Mouse (Mus musculus): Measurements from ENCODE around the gene Chid1. TPM values are rescaled to one million over a fixed set of nuclear protein-coding genes. Genes with fewer than 3 reads are reported as not detected.

The Chid1 gene
- total RNA-seq, 2 experiments from 2014 or later = 7.5 TPM

DNA sequence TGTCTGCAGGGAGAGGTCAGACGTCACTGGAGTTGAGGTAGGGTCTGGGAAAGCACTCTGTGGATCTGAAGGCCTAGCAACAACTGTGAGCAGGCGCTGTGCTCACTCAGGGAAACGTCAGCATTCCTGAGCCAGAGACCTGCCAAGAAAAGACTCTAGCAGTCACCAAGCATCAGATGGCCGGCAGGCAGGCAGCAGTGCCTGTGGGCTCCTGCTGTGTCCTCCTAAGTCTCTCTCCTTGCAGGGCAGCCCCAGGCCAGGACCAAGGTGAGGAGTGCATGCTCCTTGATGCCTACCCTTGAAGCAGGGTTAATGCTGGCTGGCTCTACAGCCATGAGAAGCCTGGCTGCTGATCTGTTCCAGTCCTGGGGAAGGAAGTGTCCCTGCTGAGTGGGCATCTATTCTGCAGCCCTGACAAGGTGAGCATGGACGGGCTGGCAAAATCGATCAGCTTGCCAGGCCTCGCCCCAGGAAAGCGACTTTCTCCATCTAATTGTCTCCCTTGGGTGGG, 28.9 kb downstream of the Chid1 start:
- no peak for ATAC-seq (replicated peaks; ENCODE audit: low FRiP score, poor library complexity, severe bottlenecking)

DNA sequence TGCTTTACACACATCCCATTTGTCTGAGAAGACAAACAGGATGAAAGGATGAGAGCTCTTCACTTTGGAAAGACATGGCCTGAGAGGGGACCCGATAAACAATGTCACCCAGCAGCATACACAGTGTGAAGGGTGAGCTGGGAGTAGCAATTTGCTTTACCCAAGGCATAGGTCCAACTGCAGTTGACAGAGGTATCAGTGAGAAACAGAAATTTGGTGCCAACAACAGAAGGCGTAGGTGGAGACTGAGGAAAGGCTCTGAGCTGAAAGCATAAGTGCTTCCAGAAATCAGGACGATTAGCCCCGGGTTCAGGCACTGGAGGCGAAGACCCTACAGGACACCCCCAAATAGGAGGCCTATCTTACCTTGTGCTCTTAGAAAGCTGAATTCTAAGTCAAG, 29.5 kb downstream of the Chid1 start:
- no peak for ATAC-seq (replicated peaks; ENCODE audit: low FRiP score, poor library complexity, severe bottlenecking)

- ATAC-seq (replicated peaks; ENCODE audit: low FRiP score, poor library complexity, severe bottlenecking) = peak; percentile 10; the same call in 1 of the 2 replicates
Measured at GRCm38 (mm10) chr7:141508160-141508559, 31.5 kb downstream of the Chid1 start.

- peak; percentile 39 for ATAC-seq (replicated peaks; ENCODE audit: low FRiP score, poor library complexity, severe bottlenecking)
Measured at GRCm38 (mm10) chr7:141506278-141506677, 33.4 kb downstream of the Chid1 start.

GRCm38 (mm10) chr7:141502556-141502905, 37.1 kb downstream of the Chid1 start:
- ATAC-seq (replicated peaks; ENCODE audit: low FRiP score, poor library complexity, severe bottlenecking) = no peak; the same call in 1 of the 2 replicates

DNA sequence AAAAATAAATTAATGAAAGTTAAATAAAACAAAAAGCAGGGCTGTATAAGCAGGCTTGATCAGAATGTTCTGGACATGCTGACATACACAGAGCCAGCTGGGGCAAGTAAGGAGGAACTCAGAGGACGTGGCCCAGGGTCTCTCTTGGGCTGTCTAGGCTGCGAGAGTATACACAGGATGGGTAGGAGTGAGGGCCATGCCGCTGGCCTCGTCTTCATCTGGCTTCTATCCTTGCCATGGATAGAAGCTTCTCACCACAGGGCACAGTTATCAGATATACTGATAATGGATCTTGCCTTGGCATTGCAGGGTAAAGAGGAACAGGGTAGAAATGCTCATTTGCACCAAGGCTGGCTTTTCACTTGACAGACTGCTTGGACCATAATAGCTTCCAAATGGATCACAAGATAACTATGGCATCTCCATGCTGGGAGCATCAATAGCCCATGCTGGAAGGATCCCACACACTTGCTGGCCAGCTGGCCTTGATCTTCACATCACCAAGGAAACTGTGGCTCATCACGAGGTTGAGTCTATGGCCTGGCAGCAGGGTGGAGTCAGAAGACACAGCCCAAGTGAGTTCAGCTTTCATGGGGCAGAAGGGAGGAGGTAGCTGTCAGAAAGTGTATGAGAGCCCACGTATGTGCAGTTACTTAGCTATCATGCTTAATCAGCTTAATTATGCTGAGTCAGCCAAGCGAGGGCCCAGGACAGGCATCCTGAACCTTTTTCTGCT, 37.7 kb downstream of the Chid1 start:
- ATAC-seq (replicated peaks; ENCODE audit: low FRiP score, poor library complexity, severe bottlenecking) = peak; percentile 55

DNA sequence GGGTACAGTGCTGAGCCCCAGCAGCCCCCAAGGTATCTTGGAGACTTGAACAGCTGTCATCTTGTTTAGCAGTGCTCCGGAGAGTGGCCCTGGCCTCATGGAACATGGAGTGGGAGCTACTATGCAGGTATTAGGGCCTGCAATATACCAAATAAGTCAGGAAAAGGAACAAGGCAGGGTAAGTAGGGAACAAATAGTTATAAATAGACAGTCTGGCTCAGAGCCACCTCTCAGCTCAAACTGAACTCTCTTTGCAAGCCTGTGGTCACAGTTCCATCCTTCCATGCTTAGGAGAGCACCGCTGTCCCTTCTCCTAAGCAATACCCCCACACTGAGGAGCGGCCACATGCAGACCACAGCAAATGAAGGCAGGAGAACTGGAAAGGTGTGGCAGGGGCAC, 42.1 kb downstream of the Chid1 start:
- ATAC-seq (replicated peaks; ENCODE audit: low FRiP score, poor library complexity, severe bottlenecking) = no peak

- no peak for ATAC-seq (replicated peaks; ENCODE audit: low FRiP score, poor library complexity, severe bottlenecking)
Measured at GRCm38 (mm10) chr7:141495940-141496339, 43.7 kb downstream of the Chid1 start.

DNA sequence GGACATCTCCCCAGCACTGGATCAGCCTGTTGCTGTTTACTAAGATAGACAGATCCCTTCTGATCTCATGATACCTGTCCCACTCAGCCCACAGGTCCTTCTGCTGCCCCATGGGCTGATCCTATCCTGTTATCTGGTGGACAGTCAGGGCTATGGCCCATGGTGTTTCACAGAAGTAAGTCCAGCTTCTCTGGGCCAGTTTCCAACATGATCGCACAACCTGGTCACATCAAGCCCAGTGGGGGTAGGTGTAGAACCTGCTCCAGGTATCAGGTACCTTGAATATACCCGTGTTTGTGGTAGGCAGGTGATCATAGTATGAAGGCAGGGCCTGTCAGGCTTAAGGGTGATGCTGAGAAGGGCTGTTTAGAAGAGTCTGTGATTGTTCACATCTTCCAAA, 44.3 kb downstream of the Chid1 start:
- no peak for ATAC-seq (replicated peaks; ENCODE audit: low FRiP score, poor library complexity, severe bottlenecking)

- no peak for ATAC-seq (replicated peaks; ENCODE audit: low FRiP score, poor library complexity, severe bottlenecking)
Measured at GRCm38 (mm10) chr7:141493729-141494128, 45.9 kb downstream of the Chid1 start.

- ATAC-seq (replicated peaks; ENCODE audit: low FRiP score, poor library complexity, severe bottlenecking) = no peak
Measured at GRCm38 (mm10) chr7:141492738-141493137, 46.9 kb downstream of the Chid1 start.

DNA sequence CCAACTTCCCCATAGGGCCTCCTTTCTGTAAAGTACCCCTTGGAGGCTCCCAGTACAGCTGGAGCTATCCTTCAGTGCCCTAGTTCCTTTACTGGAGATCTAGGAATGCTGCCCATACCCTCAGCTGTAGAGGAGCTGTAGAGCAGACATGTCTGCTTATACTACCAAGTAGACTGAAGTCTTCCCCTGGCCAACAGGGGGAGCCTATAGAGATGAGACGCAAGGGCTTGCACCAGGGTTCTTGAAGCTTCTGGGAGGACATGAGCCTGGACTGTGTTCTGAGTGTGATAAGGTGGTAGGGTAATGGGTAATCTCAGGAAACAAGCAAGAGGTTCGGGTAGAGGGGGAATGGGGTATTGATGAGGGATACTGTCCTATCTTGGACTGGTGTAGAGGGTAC, 48.5 kb downstream of the Chid1 start:
- ATAC-seq (replicated peaks; ENCODE audit: low FRiP score, poor library complexity, severe bottlenecking) = peak; percentile 78

- no peak for ATAC-seq (replicated peaks; ENCODE audit: low FRiP score, poor library complexity, severe bottlenecking)
Measured at GRCm38 (mm10) chr7:141487141-141487540, 52.5 kb downstream of the Chid1 start.

DNA sequence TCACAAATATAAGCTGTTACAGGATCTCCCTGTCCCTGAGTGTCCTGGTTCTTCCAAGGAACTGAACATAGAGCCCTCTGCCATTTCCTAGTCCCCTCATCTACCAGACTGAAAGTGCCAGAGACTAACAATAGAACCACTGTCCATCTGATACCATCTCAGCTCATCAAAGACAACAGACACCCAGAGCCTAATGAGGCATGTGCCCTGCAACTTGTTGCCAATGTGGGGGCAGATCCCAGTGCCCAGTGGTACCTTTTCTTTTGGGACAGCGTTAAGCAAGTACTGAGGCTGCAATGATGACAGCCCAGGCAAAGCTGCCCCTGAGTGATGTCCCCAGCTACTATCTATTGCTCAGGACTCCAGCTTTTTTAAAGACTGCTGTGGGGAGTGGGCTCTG, 53.4 kb downstream of the Chid1 start:
- ATAC-seq (replicated peaks; ENCODE audit: low FRiP score, poor library complexity, severe bottlenecking) = no peak

GRCm38 (mm10) chr7:141485606-141486005, 54.1 kb downstream of the Chid1 start:
- ATAC-seq (replicated peaks; ENCODE audit: low FRiP score, poor library complexity, severe bottlenecking) = no peak

DNA sequence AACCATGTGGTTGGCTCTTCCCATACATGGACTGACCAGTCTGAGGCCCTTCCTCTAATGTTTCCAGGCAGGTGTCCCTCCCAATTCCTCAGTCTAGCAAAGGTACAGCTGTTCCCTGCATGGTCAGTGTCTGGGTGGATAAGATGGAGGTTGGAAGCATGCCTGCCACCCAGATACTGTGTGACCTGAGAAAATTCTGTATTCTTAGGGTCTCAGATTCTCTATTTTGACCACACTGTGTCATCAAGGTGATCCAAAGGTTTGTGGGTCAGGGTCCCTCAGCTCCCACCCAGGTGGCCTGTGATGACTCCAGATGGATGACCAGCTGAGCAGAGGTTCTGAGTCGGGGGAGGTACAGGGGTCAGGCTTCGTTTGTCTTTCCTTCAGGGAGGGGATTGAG, 54.5 kb downstream of the Chid1 start:
- no peak for ATAC-seq (replicated peaks; ENCODE audit: low FRiP score, poor library complexity, severe bottlenecking)

- ATAC-seq (replicated peaks; ENCODE audit: low FRiP score, poor library complexity, severe bottlenecking) = no peak
Measured at GRCm38 (mm10) chr7:141484186-141485120, 55.2 kb downstream of the Chid1 start.

DNA sequence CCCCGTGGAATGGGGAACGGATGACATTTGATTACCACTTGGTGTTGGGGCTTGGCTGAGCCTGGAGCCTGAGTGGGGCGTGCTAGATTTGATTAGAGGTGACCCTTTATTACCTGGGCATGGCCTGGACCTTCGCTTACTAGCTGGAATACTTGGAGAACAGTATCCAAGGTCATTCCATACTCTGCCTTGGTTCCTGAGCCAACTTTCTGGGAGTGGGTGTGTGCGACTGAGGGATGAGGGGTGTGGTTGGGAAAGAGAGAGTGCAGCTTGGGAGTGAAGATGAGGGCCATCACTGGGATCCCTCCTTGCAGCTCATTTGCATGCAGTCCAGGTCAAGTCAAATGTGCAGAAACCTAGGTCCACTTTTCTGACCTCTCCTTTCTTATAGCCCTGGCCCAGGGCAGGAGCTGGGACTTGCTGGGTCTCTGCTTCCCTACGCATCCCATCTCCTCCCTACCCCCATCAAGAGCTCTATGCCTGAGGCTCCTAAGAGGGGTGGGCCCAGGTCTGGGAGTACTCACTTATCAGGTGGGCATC, 56.5 kb downstream of the Chid1 start:
- no peak for ATAC-seq (replicated peaks; ENCODE audit: low FRiP score, poor library complexity, severe bottlenecking)

GRCm38 (mm10) chr7:141482531-141483024, 57.1 kb downstream of the Chid1 start:
- no peak for ATAC-seq (replicated peaks; ENCODE audit: low FRiP score, poor library complexity, severe bottlenecking)

Measured in erythroblast, adult 5-6 weeks (primary cell).